Mouse (Mus musculus) lung, postnatal 0 days (tissue): ENCODE data around the gene F2. TPM values are rescaled to one million over a fixed set of nuclear protein-coding genes. Genes with fewer than 3 reads are reported as not detected.
"Not testable (repeated sequence)": the region's sequence is repeated elsewhere in the genome, so short reads cannot be mapped to it uniquely, and the experiment has no call there.

Experiments
- ATAC-seq: fragments of 200-750 bp; cut with Nextera tagmentation; 2 replicates; pipeline ENCODE4 v1.8.0; 2017; ENCODE audit warnings: moderate library complexity
- DNase-seq: peaks from one replicate; pipeline ENCODE4 v3.0.0-alpha.2; 2016; ENCODE audit warnings: low spot score
- H3K27ac ChIP-seq: fragments of 300-500 bp; sonication (generic); 2 replicates; pipeline ENCODE4 v1.5.1; 2014; ENCODE audit warnings: antibody characterized with exemption, mild to moderate bottlenecking, low read length, mixed read lengths
- H3K27me3 ChIP-seq: fragments of 300-500 bp; sonication (generic); replicated peaks from 2 replicates; pipeline ENCODE4 v1.6.1; 2014; ENCODE audit warnings: low read length, mixed read lengths; ENCODE audit not compliant: insufficient read depth
- H3K36me3 ChIP-seq: fragments of 300-500 bp; sonication (generic); 2 replicates; pipeline ENCODE4 v1.6.1; 2014; ENCODE audit warnings: low read length, mixed read lengths; ENCODE audit not compliant: insufficient read depth
- H3K4me1 ChIP-seq: fragments of 300-500 bp; sonication (generic); 2 replicates; pipeline ENCODE4 v1.6.1; 2014; ENCODE audit warnings: antibody characterized with exemption, low read depth, low read length, mixed read lengths; ENCODE audit not compliant: insufficient read depth
- H3K4me2 ChIP-seq: fragments of 300-500 bp; sonication (generic); replicated peaks from 2 replicates; pipeline ENCODE4 v1.6.1; 2014; ENCODE audit warnings: low read depth, mild to moderate bottlenecking, low read length, moderate library complexity, mixed read lengths
- H3K4me3 ChIP-seq: fragments of 300-500 bp; sonication (generic); 2 replicates; pipeline ENCODE4 v1.5.1; 2014; ENCODE audit warnings: low read depth, low read length
- H3K9ac ChIP-seq: fragments of 300-500 bp; sonication (generic); replicated peaks from 2 replicates; pipeline ENCODE4 v1.6.1; 2014; ENCODE audit warnings: low read depth, mild to moderate bottlenecking
- H3K9me3 ChIP-seq: fragments of 300-500 bp; sonication (generic); 2 replicates; pipeline ENCODE4 v1.6.1; 2016; ENCODE audit warnings: low read length, mixed read lengths
- CTCF ChIP-seq: IDR thresholded peaks from 2 replicates; pipeline ENCODE4 v1.5.1; 2016; ENCODE audit warnings: antibody characterized with exemption, mild to moderate bottlenecking
- EP300 ChIP-seq: IDR thresholded peaks from 2 replicates; pipeline ENCODE4 v1.6.1; 2016; ENCODE audit warnings: antibody characterized with exemption, mild to moderate bottlenecking, control low read depth
- WGBS: fragments of 180-500 bp; shearing (Covaris S2); extraction: QIAGEN DNeasy Blood & Tissue Kit; methylation state at CpG from one replicate; pipeline ENCODE4 v1.1.7; 2014; 5-methylcytosine and 5-hydroxymethylcytosine counted together
- polyA plus RNA-seq: library from polyadenylated mRNA; unstranded; fragments of >200 nt; fragmentation: Nextera tagmentation; extraction: Ambion mirVana; gene quantifications from 2 replicates; pipeline ENCODE4 v1.2.1, GENCODE M21; 2015

F2 gene
- polyA plus RNA-seq, 1 experiment from 2014 or later = 0.63 TPM

- Histone ChIP-seq H3K9ac (no peak overlapping the region), H3K27me3 (no peaks in the 10 kb centered on the region), H3K27ac (no peak overlapping the region), H3K4me2 (no peak overlapping the region), H3K36me3 (peaks cover 18% of the 10 kb centered on the region), H3K9me3 (no peaks in the 10 kb centered on the region), H3K4me1 (no peaks in the 10 kb centered on the region), H3K4me3 (no peak overlapping the region)
- ATAC-seq = no peak
- TF ChIP-seq CTCF = no peak
- no peak for TF ChIP-seq EP300
- no peak for DNase-seq
- 96% methylated on average over 5 of the region's 5 CpGs for WGBS
Measured at GRCm38 (mm10) chr2:91622356-91622755, 13.9 kb downstream of the F2 start.

- not testable (repeated sequence) for H3K4me3 ChIP-seq, ATAC-seq, H3K36me3 ChIP-seq, H3K4me2 ChIP-seq, H3K9me3 ChIP-seq, H3K9ac ChIP-seq, H3K4me1 ChIP-seq, H3K27ac ChIP-seq, H3K27me3 ChIP-seq, DNase-seq
Measured at GRCm38 (mm10) chr2:91609370-91609769, 26.8 kb downstream of the F2 start.

- ATAC-seq (no peak), DNase-seq (peak; percentile 12)
- H3K27me3 ChIP-seq = no peaks in the 10 kb centered on the region
- H3K9ac ChIP-seq = no peak overlapping the region
- TF ChIP-seq EP300 (no peak), CTCF (peak; percentile 47)
- no peaks in the 10 kb centered on the region for H3K4me1 ChIP-seq
- 79% methylated on average over 4 of the region's 4 CpGs for WGBS
- H3K27ac ChIP-seq = no peak overlapping the region
- no peak overlapping the region for H3K4me2 ChIP-seq
- no peak overlapping the region for H3K4me3 ChIP-seq
- no peaks in the 10 kb centered on the region for H3K9me3 ChIP-seq
- peaks cover 41% of the 10 kb centered on the region for H3K36me3 ChIP-seq
Measured at GRCm38 (mm10) chr2:91602389-91602788, 33.8 kb downstream of the F2 start.

- no peaks in the 10 kb centered on the region for H3K4me1 ChIP-seq
- H3K4me2 ChIP-seq = no peak overlapping the region
- H3K27ac ChIP-seq = no peak overlapping the region
- no peak for TF ChIP-seq CTCF
- TF ChIP-seq EP300 = no peak
- H3K36me3 ChIP-seq = peaks cover 44% of the 10 kb centered on the region
- no peak overlapping the region for H3K9ac ChIP-seq
- no peak overlapping the region for H3K4me3 ChIP-seq
- no peak for DNase-seq
- no peaks in the 10 kb centered on the region for H3K27me3 ChIP-seq
- ATAC-seq = no peak
- no peaks in the 10 kb centered on the region for H3K9me3 ChIP-seq
- WGBS = 96% methylated on average over 4 of the region's 4 CpGs
Measured at GRCm38 (mm10) chr2:91600475-91600874, 35.7 kb downstream of the F2 start.

GRCm38 (mm10) chr2:91586242-91586641 is 50.0 kb downstream of the F2 start:
- WGBS = 66% methylated on average over 1 of the region's 1 CpGs
- Histone ChIP-seq H3K36me3 (peaks cover 31% of the 10 kb centered on the region; the same call in 1 of the 2 replicates), H3K9me3 (no peaks in the 10 kb centered on the region), H3K4me1 (no peaks in the 10 kb centered on the region), H3K27ac (no peak overlapping the region), H3K9ac (no peak overlapping the region), H3K27me3 (no peaks in the 10 kb centered on the region), H3K4me2 (no peak overlapping the region), H3K4me3 (no peak overlapping the region)
- DNase-seq (peak; percentile 67), ATAC-seq (peak; percentile 81)
- no peak; the same call in 1 of the 2 replicates for TF ChIP-seq EP300
- TF ChIP-seq CTCF = no peak

GRCm38 (mm10) chr2:91580894-91581293 is 55.3 kb downstream of the F2 start:
- WGBS = 72% methylated on average over 1 of the region's 1 CpGs
- H3K4me2 ChIP-seq = no peak overlapping the region
- H3K4me3 ChIP-seq = no peak overlapping the region
- H3K9ac ChIP-seq = no peak overlapping the region
- no peak overlapping the region for H3K27ac ChIP-seq
- peaks cover 12% of the 10 kb centered on the region for H3K36me3 ChIP-seq
- H3K4me1 ChIP-seq = no peaks in the 10 kb centered on the region
- TF ChIP-seq EP300 = no peak
- no peak for TF ChIP-seq CTCF
- no peaks in the 10 kb centered on the region for H3K9me3 ChIP-seq
- DNase-seq (no peak), ATAC-seq (no peak)
- H3K27me3 ChIP-seq = no peaks in the 10 kb centered on the region

Other genes with a start within 250 kb of the F2 start
- gene 1110051M20Rik, start 191.7 kb downstream of the F2 start, polyA plus RNA-seq = 27.0 and 38.9 TPM in 2 replicates
- 18.9 TPM in 2 replicates for gene Lrp4, start 178.9 kb downstream of the F2 start, polyA plus RNA-seq
- 25.9 and 31.8 TPM in 2 replicates for gene Ckap5, start 109.7 kb downstream of the F2 start, polyA plus RNA-seq
- 4.7 and 5.2 TPM in 2 replicates for gene Zfp408, start 13.4 kb upstream of the F2 start, polyA plus RNA-seq
- 151 and 163 TPM in 2 replicates for gene Arhgap1, start 13.4 kb upstream of the F2 start, polyA plus RNA-seq
- gene Atg13, start 74.2 kb upstream of the F2 start, polyA plus RNA-seq = 23.1 and 26.2 TPM in 2 replicates
- gene Harbi1, start 74.4 kb upstream of the F2 start, polyA plus RNA-seq = 11.5 and 12.2 TPM in 2 replicates
- gene Ambra1, start 93.7 kb upstream of the F2 start, polyA plus RNA-seq = 7.1 and 7.3 TPM in 2 replicates